Mouse (Mus musculus): ENCODE data around the gene Olfr1126. TPM values are rescaled to one million over a fixed set of nuclear protein-coding genes. Genes with fewer than 3 reads are reported as not detected.

The Olfr1126 gene
- not detected in 2 replicates for polyA plus RNA-seq (2014; fragmentation: Nextera tagmentation; extraction: Ambion mirVana)

DNA sequence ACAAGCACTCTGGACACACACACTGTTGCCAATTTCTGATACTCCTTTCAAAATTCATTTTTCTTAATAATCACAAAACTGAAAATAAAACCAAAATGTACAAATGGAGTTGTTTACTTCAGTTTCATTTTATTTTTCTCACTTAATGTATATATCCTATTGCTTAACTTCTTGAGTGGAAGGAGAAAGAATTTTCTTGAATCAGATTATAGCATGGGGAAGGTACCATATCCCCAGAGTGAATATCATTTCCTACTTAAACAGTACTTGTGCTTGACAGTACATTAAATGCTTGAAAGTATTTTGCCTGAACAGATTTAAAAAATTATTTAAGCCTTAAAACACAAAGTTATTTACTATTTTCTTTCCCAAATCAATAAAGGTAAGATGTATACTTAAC, at the start of gene Olfr1126:
Olfr1126 (plus strand) TSS at position 301 of the 400 bp plus-strand sequence.
- no peak for ATAC-seq (ENCODE audit: insufficient number of reproducible peaks, insufficient read depth, low FRiP score, low read depth)
- Histone ChIP-seq H3K36me3 (ENCODE audit: control insufficient read depth, insufficient read depth, low read length) (no peaks in the 10 kb centered on the region), H3K4me2 (ENCODE audit: low read length) (no peak within 1 kb of the TSS), H3K9me3 (ENCODE audit: control insufficient read depth, low read length) (no peaks in the 10 kb centered on the region), H3K9ac (ENCODE audit: low read length) (no peak within 1 kb of the TSS), H3K27me3 (ENCODE audit: control insufficient read depth, insufficient read depth, low read length) (no peaks in the 10 kb centered on the region), H3K4me3 (ENCODE audit: control insufficient read depth in 1 of 2, insufficient read depth in 1 of 2, low read depth in 1 of 2, low read length in 2 of 2) (no peak within 1 kb of the TSS), H3K4me1 (ENCODE audit: control insufficient read depth in 2 of 2, insufficient read depth in 2 of 2, low read length in 2 of 2) (no peaks in the 10 kb centered on the region), H3K27ac (replicated peaks in 1 of 2; ENCODE audit: control insufficient read depth in 1 of 2, insufficient read depth in 1 of 2, low read depth in 2 of 2, low read length in 2 of 2) (no peak within 1 kb of the TSS)

DNA sequence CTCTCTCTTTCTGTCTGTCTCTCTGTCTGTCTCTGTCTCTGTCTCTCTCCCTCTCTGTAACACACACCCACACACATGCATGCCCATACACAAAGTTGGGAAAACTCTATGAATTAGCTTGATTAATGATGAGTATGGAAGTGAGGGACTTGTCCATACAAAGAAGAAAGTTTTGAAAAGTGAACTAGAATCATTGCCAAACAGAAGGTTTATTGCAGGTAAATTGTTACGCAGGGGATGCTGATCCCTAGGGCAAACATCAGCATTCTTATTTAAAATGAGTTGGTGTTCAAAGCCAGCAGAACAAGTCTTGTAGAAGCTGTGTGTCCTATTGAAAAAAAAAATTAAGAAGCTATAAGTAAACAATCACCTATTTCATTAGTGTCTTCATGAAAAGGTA, 37.4 kb upstream of the Olfr1126 start, which contains the start of gene Olfr1123:
Olfr1123 (plus strand) TSS at position 301 of the 400 bp plus-strand sequence.
- Histone ChIP-seq H3K27me3 (ENCODE audit: control insufficient read depth, insufficient read depth, low read length) (no peaks in the 10 kb centered on the region), H3K9ac (ENCODE audit: low read length) (no peak within 1 kb of the TSS), H3K9me3 (ENCODE audit: control insufficient read depth, low read length) (no peaks in the 10 kb centered on the region), H3K4me1 (ENCODE audit: control insufficient read depth in 2 of 2, insufficient read depth in 2 of 2, low read length in 2 of 2) (no peaks in the 10 kb centered on the region), H3K36me3 (ENCODE audit: control insufficient read depth, insufficient read depth, low read length) (no peaks in the 10 kb centered on the region), H3K4me2 (ENCODE audit: low read length) (no peak within 1 kb of the TSS), H3K4me3 (ENCODE audit: control insufficient read depth in 1 of 2, insufficient read depth in 1 of 2, low read depth in 1 of 2, low read length in 2 of 2) (no peak within 1 kb of the TSS), H3K27ac (replicated peaks in 1 of 2; ENCODE audit: control insufficient read depth in 1 of 2, insufficient read depth in 1 of 2, low read depth in 2 of 2, low read length in 2 of 2) (no peak within 1 kb of the TSS)
- 85% methylated on average over 1 of the region's 1 CpGs for WGBS
- no peak for ATAC-seq (ENCODE audit: insufficient number of reproducible peaks, insufficient read depth, low FRiP score, low read depth)

DNA sequence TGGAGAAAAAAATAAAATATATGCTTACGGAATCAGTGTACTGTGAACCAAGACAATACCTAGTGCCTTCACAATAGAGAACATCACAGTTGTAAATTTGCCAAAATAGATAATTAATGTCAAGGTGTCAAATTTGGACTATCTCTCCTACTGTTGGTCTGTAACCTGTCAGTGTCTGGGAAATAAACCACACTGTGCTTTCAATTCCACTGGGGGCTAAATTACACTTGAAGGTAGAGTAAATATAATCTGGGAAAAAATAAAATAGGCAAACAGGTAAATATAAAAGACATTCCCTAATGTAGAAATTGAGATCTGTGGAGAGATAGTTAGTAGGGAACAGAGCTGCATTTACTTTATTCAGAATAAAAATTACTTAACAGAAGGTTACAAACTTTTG, 23.8 kb upstream of the Olfr1126 start, which contains the start of gene Olfr1124:
Olfr1124 (plus strand) TSS at position 301 of the 400 bp plus-strand sequence.
- Histone ChIP-seq H3K4me2 (ENCODE audit: low read length) (no peak within 1 kb of the TSS), H3K27ac (replicated peaks in 1 of 2; ENCODE audit: control insufficient read depth in 1 of 2, insufficient read depth in 1 of 2, low read depth in 2 of 2, low read length in 2 of 2) (no peak within 1 kb of the TSS), H3K27me3 (ENCODE audit: control insufficient read depth, insufficient read depth, low read length) (no peaks in the 10 kb centered on the region), H3K9me3 (ENCODE audit: control insufficient read depth, low read length) (no peaks in the 10 kb centered on the region), H3K9ac (ENCODE audit: low read length) (no peak within 1 kb of the TSS), H3K4me3 (ENCODE audit: control insufficient read depth in 1 of 2, insufficient read depth in 1 of 2, low read depth in 1 of 2, low read length in 2 of 2) (no peak within 1 kb of the TSS), H3K36me3 (ENCODE audit: control insufficient read depth, insufficient read depth, low read length) (no peaks in the 10 kb centered on the region), H3K4me1 (ENCODE audit: control insufficient read depth in 2 of 2, insufficient read depth in 2 of 2, low read length in 2 of 2) (no peaks in the 10 kb centered on the region)
- ATAC-seq (ENCODE audit: insufficient number of reproducible peaks, insufficient read depth, low FRiP score, low read depth) = no peak
- WGBS = 86% methylated on average over 1 of the region's 1 CpGs

DNA sequence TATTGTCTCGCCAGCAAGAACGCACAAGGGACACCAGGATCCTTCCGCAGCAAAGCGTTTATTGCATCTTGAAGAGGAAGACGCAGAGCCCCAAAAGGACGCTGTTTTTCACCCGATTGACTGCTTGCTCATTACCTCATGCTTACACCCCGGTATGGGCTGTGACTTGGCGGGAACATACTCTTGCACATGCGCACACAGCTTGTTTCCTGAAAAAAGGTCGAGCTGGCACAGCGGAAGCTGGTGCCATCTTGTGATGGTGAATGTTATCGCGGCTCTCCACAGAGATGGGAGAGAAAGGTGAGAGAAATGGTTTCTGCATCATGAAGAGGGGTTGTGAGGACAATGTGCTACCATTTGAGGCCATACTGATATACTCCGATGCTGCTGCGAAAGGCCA, 16.0 kb upstream of the Olfr1126 start:
- no peaks in the 10 kb centered on the region for H3K36me3 ChIP-seq (ENCODE audit: control insufficient read depth, insufficient read depth, low read length)
- H3K27ac ChIP-seq (replicated peaks in 1 of 2; ENCODE audit: control insufficient read depth in 1 of 2, insufficient read depth in 1 of 2, low read depth in 2 of 2, low read length in 2 of 2) = no peak overlapping the region
- H3K27me3 ChIP-seq (ENCODE audit: control insufficient read depth, insufficient read depth, low read length) = no peaks in the 10 kb centered on the region
- no peaks in the 10 kb centered on the region for H3K4me1 ChIP-seq (ENCODE audit: control insufficient read depth in 2 of 2, insufficient read depth in 2 of 2, low read length in 2 of 2)
- no peaks in the 10 kb centered on the region for H3K9me3 ChIP-seq (ENCODE audit: control insufficient read depth, low read length)
- WGBS = 87% methylated on average over 16 of the region's 16 CpGs
- no peak overlapping the region for H3K4me2 ChIP-seq (ENCODE audit: low read length)
- H3K4me3 ChIP-seq (ENCODE audit: control insufficient read depth in 1 of 2, insufficient read depth in 1 of 2, low read depth in 1 of 2, low read length in 2 of 2) = no peak overlapping the region
- no peak overlapping the region for H3K9ac ChIP-seq (ENCODE audit: low read length)
- ATAC-seq (ENCODE audit: insufficient number of reproducible peaks, insufficient read depth, low FRiP score, low read depth) = no peak

DNA sequence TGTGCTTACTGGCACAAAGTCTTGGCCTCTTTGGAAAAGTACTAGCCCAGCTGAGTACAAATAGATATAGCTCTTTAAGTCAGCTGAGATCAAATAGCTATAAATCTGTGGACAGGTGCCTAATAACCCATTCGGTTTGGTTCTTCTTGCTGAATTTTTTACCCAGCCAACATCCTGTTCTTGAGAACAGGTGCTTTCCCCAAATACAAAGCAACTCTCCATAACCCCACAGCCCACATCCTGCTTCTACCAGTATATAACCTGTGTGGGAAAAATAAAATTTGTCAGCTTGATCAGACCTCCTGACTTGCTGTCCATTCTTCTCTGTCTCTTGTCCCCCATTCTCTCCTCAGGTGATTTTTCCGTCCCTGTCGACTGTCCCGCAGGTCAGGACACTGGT, 8.0 kb downstream of the Olfr1126 start:
- no peak for ATAC-seq (ENCODE audit: insufficient number of reproducible peaks, insufficient read depth, low FRiP score, low read depth)
- H3K4me3 ChIP-seq (ENCODE audit: control insufficient read depth in 1 of 2, insufficient read depth in 1 of 2, low read depth in 1 of 2, low read length in 2 of 2) = no peak overlapping the region
- no peaks in the 10 kb centered on the region for H3K27me3 ChIP-seq (ENCODE audit: control insufficient read depth, insufficient read depth, low read length)
- no peaks in the 10 kb centered on the region for H3K9me3 ChIP-seq (ENCODE audit: control insufficient read depth, low read length)
- no peaks in the 10 kb centered on the region for H3K4me1 ChIP-seq (ENCODE audit: control insufficient read depth in 2 of 2, insufficient read depth in 2 of 2, low read length in 2 of 2)
- no peak overlapping the region for H3K9ac ChIP-seq (ENCODE audit: low read length)
- H3K27ac ChIP-seq (replicated peaks in 1 of 2; ENCODE audit: control insufficient read depth in 1 of 2, insufficient read depth in 1 of 2, low read depth in 2 of 2, low read length in 2 of 2) = no peak overlapping the region
- WGBS = 82% methylated on average over 4 of the region's 4 CpGs
- no peaks in the 10 kb centered on the region for H3K36me3 ChIP-seq (ENCODE audit: control insufficient read depth, insufficient read depth, low read length)
- H3K4me2 ChIP-seq (ENCODE audit: low read length) = no peak overlapping the region

DNA sequence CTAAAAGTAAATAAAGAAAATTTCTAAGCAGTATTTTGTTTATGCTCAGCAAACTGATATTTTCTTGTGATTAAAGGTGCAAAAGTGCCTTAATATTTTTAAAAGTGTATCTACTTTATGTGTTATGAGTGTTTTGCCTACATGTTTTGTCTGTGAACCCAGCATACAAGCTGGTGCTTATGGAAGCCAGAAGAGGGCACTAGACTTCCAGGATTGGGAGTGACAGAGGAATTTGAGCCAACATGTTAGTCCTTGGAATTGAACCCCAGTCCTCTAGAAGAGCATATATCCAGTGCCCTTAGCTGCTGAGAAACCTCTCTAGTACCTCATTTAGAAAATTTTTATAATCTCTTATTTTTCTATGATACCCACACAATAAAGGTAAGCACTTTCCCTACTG, 26.4 kb downstream of the Olfr1126 start:
- Histone ChIP-seq H3K9ac (ENCODE audit: low read length) (no peak overlapping the region), H3K36me3 (ENCODE audit: control insufficient read depth, insufficient read depth, low read length) (no peaks in the 10 kb centered on the region), H3K4me3 (ENCODE audit: control insufficient read depth in 1 of 2, insufficient read depth in 1 of 2, low read depth in 1 of 2, low read length in 2 of 2) (no peak overlapping the region), H3K27ac (replicated peaks in 1 of 2; ENCODE audit: control insufficient read depth in 1 of 2, insufficient read depth in 1 of 2, low read depth in 2 of 2, low read length in 2 of 2) (no peak overlapping the region), H3K27me3 (ENCODE audit: control insufficient read depth, insufficient read depth, low read length) (no peaks in the 10 kb centered on the region), H3K4me2 (ENCODE audit: low read length) (no peak overlapping the region), H3K9me3 (ENCODE audit: control insufficient read depth, low read length) (no peaks in the 10 kb centered on the region), H3K4me1 (ENCODE audit: control insufficient read depth in 2 of 2, insufficient read depth in 2 of 2, low read length in 2 of 2) (no peaks in the 10 kb centered on the region)
- no peak for ATAC-seq (ENCODE audit: insufficient number of reproducible peaks, insufficient read depth, low FRiP score, low read depth)

DNA sequence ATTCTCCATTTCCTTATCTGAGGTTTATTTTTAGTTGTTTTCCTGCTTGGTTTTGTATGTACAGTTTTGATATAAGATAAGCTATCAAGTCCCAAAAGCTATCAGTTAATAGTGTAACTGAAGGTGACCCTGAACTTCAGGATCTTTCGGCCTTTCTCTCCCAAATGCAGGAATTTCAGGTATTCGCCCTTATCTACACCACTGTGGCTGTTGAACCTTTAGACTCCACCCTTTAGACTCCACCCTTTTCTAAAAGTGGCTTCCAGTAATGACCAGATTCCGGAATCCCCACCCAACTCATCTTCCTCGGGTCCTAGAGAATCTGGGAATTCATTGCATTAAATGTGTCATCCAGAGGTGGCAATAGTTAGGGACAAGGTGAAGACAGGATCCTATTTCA, 27.4 kb downstream of the Olfr1126 start:
- Histone ChIP-seq H3K36me3 (ENCODE audit: control insufficient read depth, insufficient read depth, low read length) (no peaks in the 10 kb centered on the region), H3K4me3 (ENCODE audit: control insufficient read depth in 1 of 2, insufficient read depth in 1 of 2, low read depth in 1 of 2, low read length in 2 of 2) (no peak overlapping the region)
- 61% methylated on average over 4 of the region's 4 CpGs for WGBS

DNA sequence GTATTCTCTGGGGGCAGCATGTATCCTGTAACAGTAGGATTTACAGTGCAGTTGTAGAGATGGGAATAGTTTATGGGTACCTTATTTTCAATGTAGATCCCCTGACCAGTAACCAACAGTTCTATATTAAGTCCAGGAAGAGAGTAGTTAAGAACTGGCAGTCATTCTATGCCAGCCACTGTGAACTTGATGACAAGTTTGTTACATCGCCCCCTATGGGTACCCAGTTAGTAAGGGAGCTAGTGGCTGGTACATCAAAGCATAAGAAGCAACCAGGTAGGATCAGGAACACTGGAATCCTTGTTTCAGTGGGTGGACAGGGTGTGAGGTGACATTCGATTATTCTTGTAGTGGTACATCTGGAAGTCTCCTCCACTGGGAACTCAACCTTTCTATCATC, 28.5 kb downstream of the Olfr1126 start:
- Histone ChIP-seq H3K27me3 (ENCODE audit: control insufficient read depth, insufficient read depth, low read length) (no peaks in the 10 kb centered on the region), H3K9ac (ENCODE audit: low read length) (no peak overlapping the region), H3K4me2 (ENCODE audit: low read length) (no peak overlapping the region), H3K4me1 (ENCODE audit: control insufficient read depth in 2 of 2, insufficient read depth in 2 of 2, low read length in 2 of 2) (no peaks in the 10 kb centered on the region), H3K27ac (replicated peaks in 1 of 2; ENCODE audit: control insufficient read depth in 1 of 2, insufficient read depth in 1 of 2, low read depth in 2 of 2, low read length in 2 of 2) (no peak overlapping the region), H3K4me3 (ENCODE audit: control insufficient read depth in 1 of 2, insufficient read depth in 1 of 2, low read depth in 1 of 2, low read length in 2 of 2) (no peak overlapping the region), H3K9me3 (ENCODE audit: control insufficient read depth, low read length) (no peaks in the 10 kb centered on the region), H3K36me3 (ENCODE audit: control insufficient read depth, insufficient read depth, low read length) (no peaks in the 10 kb centered on the region)
- no peak for ATAC-seq (ENCODE audit: insufficient number of reproducible peaks, insufficient read depth, low FRiP score, low read depth)
- 79% methylated on average over 2 of the region's 2 CpGs for WGBS

More for the DNA sequence above, 27.4 kb downstream of the Olfr1126 start:
- no peaks in the 10 kb centered on the region for H3K27me3 ChIP-seq (ENCODE audit: control insufficient read depth, insufficient read depth, low read length)
- H3K4me1 ChIP-seq (ENCODE audit: control insufficient read depth in 2 of 2, insufficient read depth in 2 of 2, low read length in 2 of 2) = no peaks in the 10 kb centered on the region
- no peak for ATAC-seq (ENCODE audit: insufficient number of reproducible peaks, insufficient read depth, low FRiP score, low read depth)
- H3K4me2 ChIP-seq (ENCODE audit: low read length) = no peak overlapping the region
- H3K9me3 ChIP-seq (ENCODE audit: control insufficient read depth, low read length) = no peaks in the 10 kb centered on the region
- H3K9ac ChIP-seq (ENCODE audit: low read length) = no peak overlapping the region
- H3K27ac ChIP-seq (replicated peaks in 1 of 2; ENCODE audit: control insufficient read depth in 1 of 2, insufficient read depth in 1 of 2, low read depth in 2 of 2, low read length in 2 of 2) = no peak overlapping the region
